Mouse (Mus musculus): ENCODE results near the gene Tmem231.

GRCm38 (mm10) chr8:111912860-111913432 lies 20.7 kb downstream of the Tmem231 start:
- peak; percentile 46 for TF ChIP-seq CTCF (IDR thresholded peaks at IDR 0.05)
- TF ChIP-seq EP300 (IDR thresholded peaks at IDR 0.05; ENCODE audit: insufficient read depth, low read depth, low read length) = no peak
- no peak for TF ChIP-seq POLR2A (IDR thresholded peaks at IDR 0.05; ENCODE audit: insufficient read depth, low read depth, low read length)
